Mouse (Mus musculus) kidney, adult 2 months (tissue): ENCODE results near the gene Samt4. TPM values are rescaled to one million over a fixed set of nuclear protein-coding genes. Genes with fewer than 3 reads are reported as not detected.
A peak's percentile ranks its signal among the peaks of the same experiment; 100 is the strongest.
"Not testable (repeated sequence)": the region's sequence is repeated elsewhere in the genome, so short reads cannot be mapped to it uniquely, and the experiment has no call there.

Experiments
- DNase-seq: peaks from one replicate; pipeline ENCODE4 v3.0.0; 2021
- H3K27ac ChIP-seq: fragments of 200-500 bp; 2 replicates; pipeline ENCODE4 v1.5.1; 2012; ENCODE audit warnings: low read depth, low read length, control low read depth, inconsistent platforms; ENCODE audit not compliant: insufficient read depth
- H3K27me3 ChIP-seq: fragments of 200-500 bp; replicated peaks from 2 replicates; pipeline ENCODE4 v1.6.1; 2012; ENCODE audit warnings: mild to moderate bottlenecking, moderate library complexity, low read length, inconsistent platforms; ENCODE audit not compliant: control insufficient read depth, insufficient read depth
- H3K36me3 ChIP-seq: fragments of 200-500 bp; 2 replicates; pipeline ENCODE4 v1.6.1; 2012; ENCODE audit warnings: mild to moderate bottlenecking, moderate library complexity, low read length, inconsistent platforms; ENCODE audit not compliant: control insufficient read depth, insufficient read depth
- H3K4me1 ChIP-seq: fragments of 200-500 bp; 2 replicates; pipeline ENCODE4 v1.6.1; 2011; ENCODE audit warnings: low read length; ENCODE audit not compliant: control insufficient read depth, insufficient read depth
- H3K4me3 ChIP-seq: fragments of 200-500 bp; 2 replicates; pipeline ENCODE4 v1.5.1; 2011; ENCODE audit warnings: mild to moderate bottlenecking, low read depth, low read length, control low read depth; ENCODE audit not compliant: insufficient read depth
- CTCF ChIP-seq: fragments of 200-500 bp; conservative IDR thresholded peaks from 2 replicates; pipeline ENCODE4 v1.5.1; 2011; ENCODE audit warnings: low read depth, mild to moderate bottlenecking, control low read depth, low read length, moderate library complexity, mixed read lengths; ENCODE audit not compliant: insufficient read depth, insufficient read length
- POLR2A ChIP-seq: fragments of 200-500 bp; IDR thresholded peaks from one replicate; pipeline ENCODE4 v1.6.1; 2011; ENCODE audit warnings: low read depth, low read length, control low read depth
- WGBS: fragments of 180-500 bp; shearing (Covaris S2); methylation state at CpG from one replicate; pipeline ENCODE4 v1.1.7; 2018; 5-methylcytosine and 5-hydroxymethylcytosine counted together
- polyA plus RNA-seq: library from polyadenylated mRNA; depleted of rRNA; stranded (reverse); fragments of >200 nt; gene quantifications from 2 replicates; pipeline ENCODE4 v1.2.3, GENCODE M21; 2012; rRNA removed

Samt4 gene
- polyA plus RNA-seq = not detected in 2 replicates

GRCm38 (mm10) chrX:154481702-154482101, at the start of gene Samt4:
Gene Samt4, plus strand, starts transcription at chrX:154482002.
- Histone ChIP-seq H3K27me3 (no peaks in the 10 kb centered on the region), H3K36me3 (no peaks in the 10 kb centered on the region), H3K4me1 (no peaks in the 10 kb centered on the region), H3K27ac (no peak within 1 kb of the TSS), H3K4me3 (no peak within 1 kb of the TSS)
- TF ChIP-seq CTCF = no peak
- no peak for TF ChIP-seq POLR2A
- DNase-seq = no peak

GRCm38 (mm10) chrX:154443696-154444095, 38.1 kb upstream of the Samt4 start:
- H3K27me3 ChIP-seq, H3K36me3 ChIP-seq, H3K4me1 ChIP-seq: not testable (repeated sequence)

DNA sequence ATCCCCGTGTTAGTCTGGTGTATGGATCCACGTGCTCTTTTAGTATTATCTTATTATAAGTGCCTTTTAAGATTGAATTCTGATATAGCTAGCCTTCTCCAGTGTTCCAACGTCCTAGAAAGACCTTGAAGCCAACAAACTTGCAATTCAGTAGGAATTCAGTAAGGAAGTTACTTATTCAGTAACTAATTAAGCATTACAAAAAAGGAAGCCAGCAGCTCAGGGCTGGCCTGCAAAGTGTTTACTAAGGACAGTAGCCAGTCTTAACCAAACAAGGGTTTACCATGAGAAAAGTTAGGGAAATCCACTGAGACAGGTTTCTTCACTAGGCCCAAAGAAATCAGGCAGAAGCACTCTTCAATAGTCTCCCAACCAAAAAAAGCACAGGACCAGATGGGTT, 13.4 kb upstream of the Samt4 start:
- H3K4me1 ChIP-seq, H3K27me3 ChIP-seq, H3K4me3 ChIP-seq, H3K27ac ChIP-seq, H3K36me3 ChIP-seq: not testable (repeated sequence)
- DNase-seq = peak; percentile 54
- WGBS = 59% methylated on average over 3 of the region's 3 CpGs

More at GRCm38 (mm10) chrX:154443696-154444095, 38.1 kb upstream of the Samt4 start:
- not testable (repeated sequence) for DNase-seq, H3K4me3 ChIP-seq, H3K27ac ChIP-seq

Other genes with a start within 250 kb of the Samt4 start
- not detected in 2 replicates for gene 4930524N10Rik, start 138.6 kb upstream of the Samt4 start, polyA plus RNA-seq
- gene Samt2, start 97.4 kb downstream of the Samt4 start, polyA plus RNA-seq = not detected in 2 replicates